Mouse (Mus musculus) forebrain, embryonic 10.5 days (tissue): Measurements from ENCODE around the gene Tenm3. TPM values are rescaled to one million over a fixed set of nuclear protein-coding genes. Genes with fewer than 3 reads are reported as not detected.

Experiments used
- DNase-seq: peaks from one replicate; pipeline ENCODE4 v3.0.0-alpha.2; 2017; ENCODE audit warnings: low spot score; ENCODE audit errors: extremely low spot score
- H3K27ac ChIP-seq: fragments of 300-500 bp; sonication (generic); 2 replicates; pipeline ENCODE4 v1.5.1; 2016; ENCODE audit warnings: mild to moderate bottlenecking
- H3K27me3 ChIP-seq: fragments of 300-500 bp; sonication (generic); 2 replicates; pipeline ENCODE4 v1.6.1; 2016; ENCODE audit warnings: mild to moderate bottlenecking; ENCODE audit not compliant: poor library complexity, severe bottlenecking
- H3K36me3 ChIP-seq: fragments of 300-500 bp; sonication (generic); replicated peaks from 2 replicates; pipeline ENCODE4 v1.6.1; 2016; ENCODE audit warnings: mild to moderate bottlenecking, moderate library complexity
- H3K4me1 ChIP-seq: fragments of 300-500 bp; sonication (generic); 2 replicates; pipeline ENCODE4 v1.6.1; 2016
- H3K4me3 ChIP-seq: fragments of 300-500 bp; sonication (generic); 2 replicates; pipeline ENCODE4 v1.5.1; 2016; ENCODE audit warnings: mild to moderate bottlenecking, moderate library complexity
- H3K9me3 ChIP-seq: fragments of 300-500 bp; sonication (generic); 2 replicates; pipeline ENCODE4 v1.6.1; 2016; ENCODE audit warnings: mild to moderate bottlenecking, moderate library complexity
- WGBS: fragments of 180-500 bp; shearing (Covaris S2); methylation state at CpG from one replicate; pipeline ENCODE4 v1.1.7; 2016; 5-methylcytosine and 5-hydroxymethylcytosine counted together
- polyA plus RNA-seq: library from polyadenylated mRNA; unstranded; fragments of >200 nt; fragmentation: Nextera tagmentation; extraction: Ambion mirVana; gene quantifications from 2 replicates; pipeline ENCODE4 v1.2.1, GENCODE M21; 2016

The Tenm3 gene
- polyA plus RNA-seq, 1 experiment from 2014 or later, result 41.4 TPM

DNA sequence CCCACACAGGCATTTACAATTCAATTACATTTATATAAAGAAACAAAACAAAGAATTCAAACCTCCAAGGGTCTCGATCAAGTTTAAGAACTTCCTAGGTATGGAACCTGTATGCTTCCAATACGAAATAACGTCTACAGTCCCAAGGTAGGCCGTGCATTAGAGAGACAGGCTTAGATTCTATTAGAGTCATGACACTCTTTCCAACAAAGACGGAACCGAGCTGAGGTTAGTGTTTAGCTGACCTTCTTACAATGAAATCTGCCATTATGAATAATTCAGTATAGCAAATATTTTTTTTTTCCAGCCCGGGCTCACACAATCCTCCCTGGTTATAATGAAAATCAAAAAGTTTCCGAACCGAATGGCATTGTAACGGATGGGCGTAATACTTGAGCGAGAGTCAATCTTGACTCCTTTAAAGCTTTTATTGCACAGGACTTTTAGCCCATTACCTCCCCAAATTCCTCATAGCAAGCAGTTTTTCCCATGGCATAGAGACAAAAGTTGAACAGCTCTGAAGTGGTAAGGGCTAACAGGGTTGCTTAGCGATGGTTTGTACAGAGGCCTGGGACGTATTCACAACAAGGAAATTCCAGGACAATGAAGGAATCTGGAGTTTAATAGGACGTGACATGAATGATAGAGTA, 565.6 kb downstream of the Tenm3 start:
- Histone ChIP-seq H3K9me3 (peaks cover 24% of the 10 kb centered on the region), H3K4me3 (no peak overlapping the region), H3K27me3 (no peaks in the 10 kb centered on the region), H3K4me1 (0 out of 2 replicates have a peak, but pooled peaks cover 5% of the 10 kb centered on the region), H3K27ac (no peak overlapping the region), H3K36me3 (peaks cover 87% of the 10 kb centered on the region)
- DNase-seq, result no peak
- 78% methylated on average over 15 of the region's 15 CpGs for WGBS

DNA sequence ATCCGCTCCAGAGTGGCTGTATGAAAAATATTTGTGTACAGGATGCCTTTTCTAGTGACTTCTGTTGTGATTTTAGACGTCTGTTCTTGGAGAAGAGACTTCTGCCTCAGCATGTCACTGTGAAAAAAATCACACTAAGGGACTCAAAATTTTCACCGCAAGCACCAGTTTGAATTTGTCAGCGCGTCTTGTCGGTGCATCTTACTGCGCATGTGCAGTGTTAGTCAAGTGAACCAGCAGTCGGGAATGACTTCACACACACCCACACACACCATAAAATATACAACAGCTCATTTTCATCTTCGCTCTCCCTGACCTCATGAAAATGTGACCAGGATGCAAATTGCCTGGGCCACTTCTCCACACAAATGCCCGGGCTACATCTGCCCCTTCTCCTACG, 568.7 kb downstream of the Tenm3 start:
- no peaks in the 10 kb centered on the region for H3K27me3 ChIP-seq
- H3K9me3 ChIP-seq, result peaks cover 24% of the 10 kb centered on the region
- H3K4me3 ChIP-seq, result no peak overlapping the region
- 96% methylated on average over 11 of the region's 11 CpGs for WGBS
- 0 out of 2 replicates have a peak, but pooled peaks cover 5% of the 10 kb centered on the region for H3K4me1 ChIP-seq
- peaks cover 94% of the 10 kb centered on the region for H3K36me3 ChIP-seq
- no peak overlapping the region for H3K27ac ChIP-seq
- no peak for DNase-seq

DNA sequence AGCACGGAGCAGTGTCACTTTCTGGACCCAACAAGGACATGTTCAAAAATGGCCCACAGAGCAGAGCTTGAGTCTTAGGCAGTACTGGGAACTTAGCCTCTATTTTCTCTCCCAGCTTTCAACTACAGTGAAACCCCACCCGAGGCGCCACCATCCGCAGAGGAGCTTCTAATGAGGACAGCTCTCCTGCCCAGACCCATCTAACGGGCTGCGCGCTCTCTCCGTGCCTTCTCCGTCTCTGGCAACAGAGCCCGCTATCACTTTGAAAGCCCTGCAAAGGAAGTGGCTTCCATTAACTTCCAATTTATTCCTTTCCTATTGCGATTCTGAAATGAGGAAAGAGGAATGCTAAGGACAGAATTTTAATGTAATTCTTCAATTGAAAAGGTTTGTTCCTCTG, 569.2 kb downstream of the Tenm3 start:
- WGBS, result 95% methylated on average over 11 of the region's 11 CpGs
- Histone ChIP-seq H3K27me3 (no peaks in the 10 kb centered on the region), H3K9me3 (peaks cover 24% of the 10 kb centered on the region), H3K27ac (no peak overlapping the region), H3K4me1 (0 out of 2 replicates have a peak, but pooled peaks cover 5% of the 10 kb centered on the region), H3K36me3 (peaks cover 94% of the 10 kb centered on the region), H3K4me3 (no peak overlapping the region)
- DNase-seq, result no peak

DNA sequence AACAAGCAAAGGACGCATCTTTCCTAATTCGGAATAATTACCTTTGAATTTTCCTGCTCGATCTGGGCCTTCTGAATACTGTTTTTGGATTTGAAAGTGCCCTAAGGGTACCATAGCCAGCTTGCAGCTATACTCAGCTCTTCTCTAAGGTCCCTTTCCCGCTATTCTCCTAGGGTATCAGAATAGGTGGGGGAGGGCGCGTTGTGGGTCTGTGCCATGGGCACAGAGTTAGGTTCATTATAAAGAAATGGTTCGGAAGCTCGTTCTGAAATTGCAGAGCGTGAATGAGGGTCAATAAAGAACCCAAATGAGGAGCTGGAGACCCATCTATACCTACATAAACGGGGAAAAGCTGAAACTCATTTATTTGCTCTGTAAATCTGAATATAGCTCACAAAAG, 575.1 kb downstream of the Tenm3 start:
- 91% methylated on average over 10 of the region's 10 CpGs for WGBS
- no peak for DNase-seq

DNA sequence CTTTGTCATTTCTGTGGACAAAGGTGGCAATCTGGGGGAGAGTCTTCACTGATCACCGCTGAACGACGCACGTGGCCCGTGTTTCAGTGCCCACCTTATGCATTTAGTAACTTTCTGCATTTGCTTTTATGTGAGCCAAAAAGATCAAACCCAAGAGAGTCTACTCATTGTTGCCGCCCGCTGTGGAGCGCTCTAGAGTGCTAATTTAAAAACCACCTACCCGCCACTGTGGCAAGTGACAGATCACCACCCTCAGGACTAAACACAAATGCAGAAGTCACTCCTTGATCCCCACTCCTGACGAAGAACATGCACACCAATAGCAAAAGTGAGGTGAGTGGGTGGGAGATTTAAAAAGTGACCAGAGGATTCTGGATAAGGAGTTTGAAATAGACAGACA, 583.5 kb downstream of the Tenm3 start:
- Histone ChIP-seq H3K27me3 (no peaks in the 10 kb centered on the region), H3K9me3 (no peaks in the 10 kb centered on the region), H3K36me3 (peaks cover 50% of the 10 kb centered on the region), H3K4me1 (peaks cover 20% of the 10 kb centered on the region), H3K4me3 (no peak overlapping the region), H3K27ac (no peak overlapping the region)
- DNase-seq, result no peak
- WGBS, result 95% methylated on average over 10 of the region's 10 CpGs

More for the DNA sequence above, 575.1 kb downstream of the Tenm3 start:
- H3K9me3 ChIP-seq, result no peaks in the 10 kb centered on the region
- no peaks in the 10 kb centered on the region for H3K27me3 ChIP-seq
- peaks cover 81% of the 10 kb centered on the region for H3K36me3 ChIP-seq
- no peak overlapping the region for H3K4me3 ChIP-seq
- H3K27ac ChIP-seq, result no peak overlapping the region
- no peaks in the 10 kb centered on the region for H3K4me1 ChIP-seq

DNA sequence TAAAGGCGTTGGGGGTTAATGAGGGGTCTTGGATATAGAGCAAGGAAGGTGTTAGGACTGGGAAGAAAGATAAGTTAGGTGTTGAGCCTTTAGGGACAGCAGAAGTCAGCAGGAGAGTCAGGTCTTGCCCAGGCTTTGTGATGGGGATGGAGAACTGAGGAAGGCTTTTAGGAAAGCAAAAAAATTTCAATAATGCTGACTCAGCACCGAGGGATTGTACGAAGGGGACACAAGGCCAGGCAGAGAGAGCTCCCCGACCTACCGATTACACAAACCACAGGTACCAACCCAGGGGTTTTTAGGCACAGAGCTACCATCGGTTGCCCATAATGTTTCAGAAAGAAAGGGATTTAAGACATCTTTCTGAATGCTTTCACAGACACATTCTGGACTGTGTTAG, 583.9 kb downstream of the Tenm3 start:
- Histone ChIP-seq H3K4me3 (no peak overlapping the region), H3K4me1 (peaks cover 20% of the 10 kb centered on the region), H3K9me3 (no peaks in the 10 kb centered on the region), H3K27ac (0 out of 2 replicates have a peak overlapping the region, but pooled peaks have one; percentile 15), H3K27me3 (no peaks in the 10 kb centered on the region), H3K36me3 (peaks cover 50% of the 10 kb centered on the region)
- no peak for DNase-seq
- WGBS, result 88% methylated on average over 6 of the region's 6 CpGs

DNA sequence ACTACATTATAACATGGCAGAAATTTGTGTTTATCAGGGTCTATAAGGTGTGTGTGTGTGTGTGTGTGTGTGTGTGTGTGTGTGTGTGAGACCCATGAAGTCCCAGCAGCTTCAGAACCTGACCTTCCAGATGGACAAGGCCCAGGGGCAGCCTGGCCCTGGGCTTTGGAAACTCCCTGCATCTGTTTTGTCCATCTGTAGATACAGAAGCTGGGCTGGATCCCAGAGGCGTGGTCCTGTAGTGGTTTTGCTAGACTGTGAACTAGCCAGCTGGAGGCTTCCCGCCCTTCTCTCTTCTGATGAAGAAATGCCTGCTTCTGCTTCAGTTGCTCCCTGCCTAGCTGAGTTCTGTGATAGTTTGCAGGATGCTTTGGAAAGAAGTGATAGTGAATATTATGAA, 599.9 kb downstream of the Tenm3 start:
- no peak for DNase-seq
- Histone ChIP-seq H3K36me3 (peaks cover 45% of the 10 kb centered on the region), H3K4me1 (no peaks in the 10 kb centered on the region), H3K27ac (no peak overlapping the region), H3K27me3 (no peaks in the 10 kb centered on the region; the same call in 1 of the 2 replicates), H3K9me3 (no peaks in the 10 kb centered on the region), H3K4me3 (no peak overlapping the region)
- 95% methylated on average over 2 of the region's 2 CpGs for WGBS

DNA sequence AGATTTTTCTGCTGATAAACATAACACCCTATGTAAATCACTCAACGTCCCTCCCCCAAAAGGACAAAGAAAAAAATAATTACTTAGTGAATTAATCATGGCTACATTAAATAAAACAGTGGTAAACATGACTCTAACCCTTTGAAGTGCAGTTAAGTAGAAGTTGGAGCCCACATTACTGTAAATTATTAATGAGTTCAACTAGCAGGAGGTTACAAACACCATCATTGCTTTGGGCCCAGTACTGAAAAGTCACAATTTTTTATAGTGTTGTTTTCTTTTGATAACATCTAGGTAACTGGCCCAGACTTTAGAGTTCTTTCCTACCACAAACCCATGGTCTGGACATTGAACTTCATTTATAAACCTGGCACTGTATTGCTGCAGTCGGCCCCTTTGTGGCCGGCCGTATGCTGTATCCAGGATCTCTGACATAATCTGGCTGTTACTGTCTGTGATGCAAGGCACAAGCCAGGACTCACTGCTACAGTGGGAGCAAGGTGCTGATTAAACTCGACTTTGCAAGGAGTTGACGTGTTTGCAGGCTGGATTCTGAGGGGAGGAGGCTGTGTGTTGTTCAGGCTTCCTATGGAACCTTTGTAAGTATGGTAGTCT, 602.7 kb downstream of the Tenm3 start:
- Histone ChIP-seq H3K27ac (no peak overlapping the region), H3K4me3 (no peak overlapping the region), H3K27me3 (no peaks in the 10 kb centered on the region; the same call in 1 of the 2 replicates), H3K4me1 (no peaks in the 10 kb centered on the region), H3K36me3 (peaks cover 64% of the 10 kb centered on the region), H3K9me3 (peaks cover 7% of the 10 kb centered on the region; the same call in 1 of the 2 replicates)
- DNase-seq, result no peak
- 84% methylated on average over 6 of the region's 6 CpGs for WGBS

DNA sequence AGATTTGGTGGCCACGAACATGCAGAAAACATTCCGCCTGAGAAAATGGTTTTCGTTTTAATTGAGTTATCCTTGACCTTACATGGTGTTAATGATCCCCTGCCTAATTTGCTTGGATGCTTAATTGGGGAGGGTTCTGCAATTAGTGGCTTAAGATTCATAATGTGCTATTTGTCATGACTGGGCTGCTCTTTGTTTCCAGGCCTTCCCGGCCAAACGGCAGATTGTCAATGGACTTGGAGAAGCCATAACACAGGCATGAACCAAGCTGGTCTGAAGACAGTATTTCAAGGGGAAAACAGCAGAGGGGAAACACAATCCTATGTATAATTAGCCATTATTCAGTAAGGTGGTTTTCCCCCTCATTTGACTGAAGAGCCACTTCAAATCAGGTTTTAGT, 606.8 kb downstream of the Tenm3 start:
- no peak for DNase-seq
- no peaks in the 10 kb centered on the region for H3K4me1 ChIP-seq
- no peaks in the 10 kb centered on the region; the same call in 1 of the 2 replicates for H3K27me3 ChIP-seq
- no peak overlapping the region for H3K4me3 ChIP-seq
- H3K27ac ChIP-seq, result no peak overlapping the region
- peaks cover 86% of the 10 kb centered on the region for H3K36me3 ChIP-seq
- peaks cover 21% of the 10 kb centered on the region; the same call in 1 of the 2 replicates for H3K9me3 ChIP-seq
- 87% methylated on average over 5 of the region's 5 CpGs for WGBS

DNA sequence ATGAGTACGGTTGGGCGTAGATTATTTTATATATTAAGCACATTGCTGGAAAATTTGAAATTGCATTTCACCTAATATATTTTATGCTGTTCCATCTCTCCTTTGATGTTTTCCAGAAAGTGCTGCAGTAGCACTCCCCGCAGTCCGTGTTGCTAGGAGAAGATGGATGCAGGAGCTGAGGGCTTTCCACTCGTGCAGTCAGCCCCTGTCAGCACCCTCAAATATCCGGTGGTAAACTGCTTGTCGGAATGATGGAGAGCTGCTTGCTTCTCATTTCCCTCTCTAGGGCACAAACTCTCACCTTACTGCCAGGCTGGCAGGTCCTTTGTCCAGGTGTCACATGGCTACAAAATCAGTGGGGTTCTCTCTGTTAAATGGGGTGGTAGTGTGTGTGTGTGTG, 610.8 kb downstream of the Tenm3 start:
- 91% methylated on average over 7 of the region's 7 CpGs for WGBS
- Histone ChIP-seq H3K9me3 (peaks cover 33% of the 10 kb centered on the region), H3K36me3 (peaks cover 96% of the 10 kb centered on the region), H3K27ac (no peak overlapping the region), H3K4me3 (no peak overlapping the region), H3K27me3 (no peaks in the 10 kb centered on the region), H3K4me1 (no peaks in the 10 kb centered on the region)
- no peak for DNase-seq

DNA sequence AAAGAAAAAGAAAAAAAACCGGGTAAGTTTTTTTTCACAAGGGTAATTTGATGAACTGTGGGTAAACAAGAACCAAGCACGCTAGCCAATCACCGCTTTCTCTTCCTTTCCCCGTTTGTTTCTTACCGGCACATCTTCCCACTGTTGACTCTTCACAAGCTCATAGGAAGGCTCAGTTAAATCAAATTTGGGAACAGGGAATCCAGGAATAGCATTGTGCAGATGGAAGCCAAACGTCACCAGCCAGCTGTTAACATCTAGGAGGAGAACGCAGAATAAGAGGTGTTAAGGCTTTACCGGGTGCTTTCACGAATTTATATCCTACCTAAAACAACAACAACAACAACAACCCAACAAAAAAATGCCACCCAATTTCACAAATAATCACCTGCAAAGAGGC, 611.9 kb downstream of the Tenm3 start:
- Histone ChIP-seq H3K27me3 (no peaks in the 10 kb centered on the region), H3K36me3 (peaks cover 96% of the 10 kb centered on the region), H3K9me3 (peaks cover 33% of the 10 kb centered on the region), H3K4me3 (no peak overlapping the region), H3K4me1 (no peaks in the 10 kb centered on the region), H3K27ac (no peak overlapping the region)
- WGBS, result 89% methylated on average over 9 of the region's 9 CpGs
- no peak for DNase-seq

DNA sequence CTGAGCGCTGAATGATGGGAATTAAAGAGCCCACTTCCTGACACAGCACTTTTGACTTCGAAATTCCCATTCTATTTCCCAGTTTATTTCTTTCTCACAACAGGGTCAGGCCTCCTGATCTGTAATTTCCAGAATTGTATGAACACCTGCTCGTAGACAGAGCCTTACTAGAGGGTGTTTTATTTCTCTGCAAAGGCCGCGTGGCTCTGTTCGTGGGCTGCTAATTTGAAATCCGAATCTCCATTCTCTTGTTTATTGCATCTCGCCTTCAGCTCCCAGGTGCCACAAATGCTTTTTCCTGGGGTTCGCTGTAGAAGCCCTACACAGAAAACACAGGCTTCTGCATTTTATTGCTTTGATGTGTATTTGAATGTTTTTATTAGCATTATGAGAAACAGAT, 612.4 kb downstream of the Tenm3 start:
- no peak for DNase-seq
- 83% methylated on average over 9 of the region's 9 CpGs for WGBS
- H3K27me3 ChIP-seq, result no peaks in the 10 kb centered on the region
- H3K9me3 ChIP-seq, result peaks cover 29% of the 10 kb centered on the region
- no peak overlapping the region for H3K27ac ChIP-seq
- no peak overlapping the region for H3K4me3 ChIP-seq
- peaks cover 4% of the 10 kb centered on the region; the same call in 1 of the 2 replicates for H3K4me1 ChIP-seq
- peaks cover 94% of the 10 kb centered on the region for H3K36me3 ChIP-seq

DNA sequence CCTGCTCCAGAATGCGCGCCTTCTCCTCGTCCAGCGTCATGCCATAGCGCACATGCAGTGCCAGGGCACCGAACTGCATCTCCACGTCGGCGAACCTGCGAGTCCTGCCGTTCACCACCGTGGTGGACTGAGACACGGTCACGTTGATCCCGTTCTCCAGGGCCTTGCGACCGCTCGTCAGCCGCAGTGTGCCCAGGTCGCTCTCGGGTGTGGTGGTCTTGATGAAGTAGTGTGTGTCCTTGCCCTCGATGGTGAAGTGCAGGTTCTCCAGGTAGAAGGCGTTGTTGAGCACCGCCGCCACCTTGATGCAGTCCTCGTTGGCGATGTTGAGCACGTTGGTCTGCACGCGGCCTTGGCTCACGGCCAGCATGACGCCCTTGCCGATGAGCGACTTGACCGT, 615.1 kb downstream of the Tenm3 start:
- no peak for DNase-seq
- 98% methylated on average over 35 of the region's 35 CpGs for WGBS
- peaks cover 68% of the 10 kb centered on the region for H3K36me3 ChIP-seq

More for the DNA sequence above, 615.1 kb downstream of the Tenm3 start:
- H3K9me3 ChIP-seq, result peaks cover 13% of the 10 kb centered on the region
- no peak overlapping the region for H3K4me3 ChIP-seq
- no peak overlapping the region for H3K27ac ChIP-seq
- peaks cover 7% of the 10 kb centered on the region for H3K27me3 ChIP-seq
- H3K4me1 ChIP-seq, result peaks cover 31% of the 10 kb centered on the region
